Mouse (Mus musculus) heart, adult 9 months (tissue): ENCODE results near the gene Ctxn2.
"Not testable (repeated sequence)": the region's sequence is repeated elsewhere in the genome, so short reads cannot be mapped to it uniquely, and the experiment has no call there.

Source experiments
- DNase-seq, 2 experiments: peaks; one replicate each; pipeline ENCODE4 v3.0.0; 2022; ENCODE audit warnings: low spot score in 2 of 2

Ctxn2 gene

DNA sequence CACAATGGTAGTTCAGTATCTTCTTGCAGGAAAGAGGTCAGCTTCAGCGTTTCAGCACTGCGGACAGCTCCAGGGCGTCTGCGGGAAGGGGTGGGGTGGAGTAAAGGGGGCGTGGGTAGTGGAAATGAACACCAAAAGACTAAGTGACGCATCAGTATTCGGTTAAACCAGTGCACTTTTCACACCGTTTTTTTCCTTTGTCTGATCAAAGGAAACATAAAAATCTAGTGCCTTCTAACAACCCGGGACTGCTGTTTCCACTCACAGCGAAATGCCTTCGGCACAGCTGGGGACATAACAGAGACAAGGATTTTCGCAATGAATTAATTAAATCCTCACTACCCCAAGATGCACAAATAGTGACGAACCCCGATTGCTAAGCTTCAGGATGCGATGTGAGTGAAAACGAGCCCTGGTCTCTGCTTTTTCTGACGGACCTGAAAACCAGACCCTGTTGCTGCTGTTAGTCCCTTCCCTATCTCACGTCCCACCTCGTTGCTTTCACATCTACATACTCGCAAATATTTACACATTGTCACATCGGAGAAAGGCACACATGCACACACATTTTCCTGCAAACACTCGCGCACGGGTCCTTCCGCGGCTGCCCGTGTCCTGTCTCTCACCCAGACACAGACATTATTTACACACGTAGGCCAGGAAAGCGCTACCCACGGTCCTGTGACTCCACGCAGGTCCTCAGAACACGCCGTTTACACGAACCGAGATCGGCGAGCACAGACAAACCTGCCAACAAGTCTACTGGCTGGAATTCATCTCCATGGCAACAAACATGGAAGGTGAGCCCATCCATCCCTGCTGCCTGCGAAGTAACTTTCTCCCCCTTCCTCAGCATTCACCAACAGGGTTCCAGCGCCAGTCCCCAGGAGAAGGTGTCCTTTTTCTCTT, at the start of gene Ctxn2:
Ctxn2 (plus strand) TSS at position 790 of the 909 bp plus-strand sequence.
- DNase-seq = peak in 1 of 2 experiments; percentile 27

GRCm38 (mm10) chr2:125088757-125089156, 47.7 kb upstream of the Ctxn2 start:
- DNase-seq = no peak

DNA sequence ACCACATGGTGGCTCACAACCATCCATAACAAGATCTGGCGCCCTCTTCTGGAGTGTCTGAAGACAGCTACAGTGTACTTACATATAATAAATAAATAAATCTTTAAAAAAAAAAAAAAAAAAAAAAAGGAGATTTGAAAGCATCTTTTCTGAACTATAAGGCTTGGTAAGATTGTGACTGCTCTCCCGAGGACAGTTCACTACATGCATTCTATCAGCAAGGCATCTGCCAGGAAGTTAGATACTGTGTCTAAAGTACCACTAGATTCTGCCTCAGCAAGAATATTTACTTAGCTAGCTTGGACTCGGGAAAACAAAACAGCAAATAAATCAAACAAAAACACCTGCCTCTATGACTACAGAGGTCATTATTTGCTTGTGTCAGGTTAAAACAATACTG, 44.4 kb upstream of the Ctxn2 start:
- DNase-seq = not testable (repeated sequence)

DNA sequence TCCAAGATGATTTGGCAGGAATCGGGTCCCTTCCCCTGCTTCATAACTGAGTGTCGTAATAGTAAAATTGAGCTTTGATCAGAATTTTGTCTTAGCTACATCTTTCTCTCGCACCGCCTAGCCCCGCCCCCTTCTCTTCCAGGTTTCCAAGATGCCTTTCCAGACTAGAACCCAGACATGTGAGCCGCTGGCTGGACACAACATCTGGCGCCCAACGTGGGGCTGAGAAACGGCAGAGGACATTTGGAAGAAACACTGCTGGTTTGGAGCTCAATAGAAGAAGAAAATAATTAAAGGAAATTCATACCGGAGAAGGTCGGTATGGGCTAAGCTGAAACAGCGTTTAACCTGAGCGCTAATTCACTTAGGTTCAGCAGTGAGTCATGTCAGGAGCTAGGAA, 32.0 kb upstream of the Ctxn2 start:
- DNase-seq = not testable (repeated sequence)

DNA sequence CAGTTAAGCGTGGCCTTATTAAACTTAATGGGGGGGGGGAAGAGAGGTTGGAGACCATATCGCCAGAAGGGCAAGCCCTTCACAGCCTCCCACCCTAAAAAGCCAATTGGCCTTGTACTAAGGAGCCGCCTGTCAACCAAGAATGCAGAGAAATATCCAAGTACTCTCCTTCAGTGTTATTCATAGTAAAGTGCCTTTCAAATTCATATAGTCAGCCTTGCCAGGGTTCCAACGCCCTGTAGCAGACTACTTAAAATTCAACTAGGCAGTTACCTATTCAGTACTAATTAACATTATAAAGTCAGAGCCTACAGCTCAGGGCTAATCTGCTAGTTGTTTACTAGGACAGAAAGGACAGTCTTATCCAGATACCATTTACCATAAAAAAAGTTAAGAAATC, 30.0 kb upstream of the Ctxn2 start:
- not testable (repeated sequence) for DNase-seq

GRCm38 (mm10) chr2:125119381-125120110, 16.9 kb upstream of the Ctxn2 start:
- no peak for DNase-seq

- no peak for DNase-seq
Observed at GRCm38 (mm10) chr2:125122288-125122623, 14.2 kb upstream of the Ctxn2 start.

GRCm38 (mm10) chr2:125122624-125123476, 13.6 kb upstream of the Ctxn2 start:
- peak; percentile 52 to 54 for DNase-seq

DNA sequence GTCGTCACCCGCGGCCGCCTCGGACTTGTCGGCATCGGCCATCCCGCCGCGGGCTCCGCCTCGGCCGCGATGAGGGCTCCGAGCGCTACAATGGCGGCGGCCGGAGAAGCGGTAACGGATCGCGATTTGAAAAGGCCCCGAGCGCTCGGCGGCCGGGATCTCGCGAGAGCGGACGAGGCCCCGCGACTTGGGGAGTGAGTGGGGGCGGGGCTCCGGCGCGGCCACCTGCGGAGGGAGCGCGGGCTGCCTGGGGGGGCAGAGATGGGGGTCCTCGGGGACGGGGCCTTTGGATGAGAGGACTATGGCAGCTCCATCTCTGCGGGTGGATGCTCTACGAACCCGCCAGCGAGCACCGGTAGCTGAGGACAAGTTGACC, 13.0 kb upstream of the Ctxn2 start, which contains the start of gene Myef2:
Myef2 (minus strand) TSS at position 185 of the 376 bp plus-strand sequence.
- peak; percentile 61 to 71 for DNase-seq

DNA sequence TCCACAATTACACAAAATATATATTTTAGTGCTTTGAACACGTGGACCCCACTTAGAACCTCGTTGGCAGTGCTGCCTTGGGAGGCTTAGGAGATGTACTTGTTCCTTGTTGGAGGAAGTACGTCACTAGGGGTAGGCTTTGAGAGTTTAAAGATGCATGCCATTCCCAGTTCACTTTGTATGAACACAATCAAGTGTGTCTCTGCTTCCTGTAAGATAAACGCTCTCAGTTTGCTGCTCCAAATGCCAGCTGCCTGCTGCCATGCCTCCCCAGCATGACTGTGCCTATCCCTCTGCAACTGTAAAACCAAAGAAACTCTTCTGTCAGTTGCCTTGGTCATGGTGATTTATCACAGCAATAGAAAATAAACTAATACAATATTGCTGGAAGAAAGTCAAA, 10.7 kb upstream of the Ctxn2 start:
- DNase-seq = no peak

GRCm38 (mm10) chr2:125126792-125127191, 9.7 kb upstream of the Ctxn2 start:
- DNase-seq = no peak

GRCm38 (mm10) chr2:125134113-125134512, 2.4 kb upstream of the Ctxn2 start:
- no peak for DNase-seq

- DNase-seq = no peak
Observed at GRCm38 (mm10) chr2:125136846-125137245, 354 bp downstream of the Ctxn2 start.

GRCm38 (mm10) chr2:125142336-125142735, 5.8 kb downstream of the Ctxn2 start:
- no peak for DNase-seq

- DNase-seq = no peak
Observed at GRCm38 (mm10) chr2:125152388-125152787, 15.9 kb downstream of the Ctxn2 start, which contains the start of gene Slc12a1. Gene Slc12a1, plus strand, starts transcription at chr2:125152505.

GRCm38 (mm10) chr2:125154294-125154693, 17.8 kb downstream of the Ctxn2 start:
- no peak for DNase-seq

DNA sequence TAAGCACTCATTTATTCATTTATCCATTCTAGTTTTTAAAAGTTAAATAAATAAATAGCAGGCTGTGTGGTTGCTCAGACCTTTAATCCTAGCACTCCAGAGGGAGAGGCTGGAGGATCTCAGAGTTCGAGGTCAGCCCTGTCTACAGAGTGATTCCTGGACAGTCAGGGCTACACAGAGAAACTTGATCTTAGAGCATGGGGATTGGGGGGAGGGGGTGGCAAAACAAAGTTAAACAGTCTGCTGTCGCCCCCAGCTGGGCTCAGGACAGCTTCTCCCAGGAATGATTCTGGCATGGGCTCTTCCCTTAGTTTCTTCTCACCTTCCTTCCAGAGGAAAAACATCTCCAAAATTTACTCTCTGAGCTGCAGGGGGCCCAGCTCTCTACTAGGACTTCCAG, 19.0 kb downstream of the Ctxn2 start:
- DNase-seq = no peak

- DNase-seq = no peak
Observed at GRCm38 (mm10) chr2:125162012-125162470, 25.5 kb downstream of the Ctxn2 start.

GRCm38 (mm10) chr2:125178225-125178798, 41.8 kb downstream of the Ctxn2 start:
- DNase-seq = no peak

DNA sequence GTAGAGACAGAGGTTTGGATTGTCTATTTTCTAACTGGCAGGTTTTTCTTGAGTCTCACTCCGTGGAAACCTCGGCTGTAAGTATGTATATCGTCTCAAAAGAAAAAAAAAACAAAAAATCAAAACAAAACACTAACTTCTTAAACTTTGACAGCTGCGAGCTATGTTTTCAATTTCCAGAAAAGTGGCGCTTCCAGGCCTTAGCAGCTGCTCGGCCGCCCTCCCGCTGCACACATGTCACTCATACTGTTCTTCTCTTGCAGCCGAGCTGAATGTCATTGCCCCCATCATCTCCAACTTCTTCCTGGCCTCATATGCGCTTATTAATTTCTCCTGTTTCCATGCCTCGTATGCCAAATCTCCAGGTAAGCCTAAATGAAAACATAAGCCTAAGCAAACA, 51.4 kb downstream of the Ctxn2 start:
- no peak for DNase-seq

DNA sequence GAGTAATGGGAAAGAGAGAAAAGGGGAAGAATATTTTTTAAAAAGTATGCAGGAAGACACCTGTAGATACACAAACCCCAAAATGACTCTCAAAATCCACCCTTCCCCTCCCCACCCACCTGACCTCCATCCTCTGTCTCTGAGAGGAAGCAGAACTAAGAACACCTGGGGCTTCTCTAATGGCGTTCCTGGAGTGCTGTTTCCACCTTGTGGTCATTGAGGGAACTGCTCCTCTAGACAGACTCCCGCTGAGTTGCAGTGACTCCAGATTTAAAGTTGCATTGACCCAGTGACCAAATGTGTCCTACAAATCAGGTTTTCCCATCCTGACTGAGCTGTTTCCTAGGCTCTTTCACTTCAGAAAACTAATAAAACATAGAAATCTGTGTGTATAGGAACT, 52.7 kb downstream of the Ctxn2 start:
- DNase-seq = peak; percentile 10 to 18
